Mouse (Mus musculus) MEL (cell line): ENCODE measurements around the gene Fam160b1. TPM values are rescaled to one million over a fixed set of nuclear protein-coding genes. Genes with fewer than 3 reads are reported as not detected.
A peak's percentile ranks its signal among the peaks of the same experiment; 100 is the strongest.

Experiments used
- DNase-seq: peaks from one replicate; pipeline ENCODE4 v3.0.0; 2011; ENCODE audit warnings: low read depth, low spot score
- H3K27ac ChIP-seq: 2 replicates; pipeline ENCODE4 v1.5.1; 2012; ENCODE audit warnings: low read depth, mild to moderate bottlenecking, control low read depth, low read length, moderate library complexity; ENCODE audit not compliant: control insufficient read depth
- H3K27me3 ChIP-seq, 2 experiments: fragments of 150-350 bp in 1 of 2; sonication (generic) in 1 of 2; 2 replicates each; pipeline ENCODE4 v1.6.1; 2012; ENCODE audit warnings: low read length in 2 of 2, mild to moderate bottlenecking in 2 of 2, improper control_type of control experiment in 1 of 2, moderate library complexity in 1 of 2; ENCODE audit not compliant: insufficient read depth in 2 of 2, control insufficient read depth in 1 of 2
- H3K36me3 ChIP-seq, 2 experiments: 2 replicates each; pipeline ENCODE4 v1.6.1; 2012 to 2014; ENCODE audit warnings: low read length in 2 of 2, improper control_type of control experiment in 1 of 2, inconsistent platforms in 1 of 2, mild to moderate bottlenecking in 1 of 2; ENCODE audit not compliant: insufficient read depth in 2 of 2, control insufficient read depth in 1 of 2
- H3K4me1 ChIP-seq, 2 experiments: fragments of 150-350 bp in 1 of 2; sonication (generic) in 1 of 2; 2 replicates each; pipeline ENCODE4 v1.6.1; 2012; ENCODE audit warnings: low read length in 2 of 2, improper control_type of control experiment in 1 of 2, mild to moderate bottlenecking in 1 of 2; ENCODE audit not compliant: insufficient read depth in 2 of 2, control insufficient read depth in 1 of 2
- H3K4me3 ChIP-seq, 2 experiments: fragments of 150-350 bp in 1 of 2; sonication (generic) in 1 of 2; 2 replicates each; pipeline ENCODE4 v1.5.1; 2012; ENCODE audit warnings: low read depth in 2 of 2, low read length in 2 of 2, mild to moderate bottlenecking in 2 of 2, moderate library complexity in 2 of 2, control low read depth in 1 of 2, improper control_type of control experiment in 1 of 2; ENCODE audit not compliant: control insufficient read depth in 1 of 2, insufficient read depth in 1 of 2
- H3K79me2 ChIP-seq: 2 replicates; pipeline ENCODE4 v1.6.1; 2012; ENCODE audit warnings: mild to moderate bottlenecking, low read length, moderate library complexity; ENCODE audit not compliant: control insufficient read depth, poor library complexity, insufficient read depth
- H3K9ac ChIP-seq: 2 replicates; pipeline ENCODE4 v1.6.1; 2012; ENCODE audit warnings: low read depth, mild to moderate bottlenecking, control low read depth, low read length, moderate library complexity; ENCODE audit not compliant: control insufficient read depth, poor library complexity, severe bottlenecking
- H3K9me3 ChIP-seq: fragments of 150-350 bp; sonication (generic); replicated peaks from 2 replicates; pipeline ENCODE4 v1.6.1; 2012; ENCODE audit warnings: mild to moderate bottlenecking, low read length, improper control_type of control experiment, moderate library complexity; ENCODE audit not compliant: insufficient read depth
- CHD1 ChIP-seq: IDR thresholded peaks from 2 replicates; pipeline ENCODE4 v1.6.1; 2012; ENCODE audit warnings: low read depth, mild to moderate bottlenecking, inconsistent platforms, low read length, improper control_type of control experiment
- E2F4 ChIP-seq: IDR thresholded peaks from 2 replicates; pipeline ENCODE4 v1.6.1; 2011; ENCODE audit warnings: low read depth, low read length, improper control_type of control experiment, borderline replicate concordance
- EP300 ChIP-seq, 2 experiments: IDR thresholded peaks; 2 replicates each; pipeline ENCODE4 v1.6.1; 2011; ENCODE audit warnings: improper control_type of control experiment in 2 of 2, low read length in 2 of 2, low read depth in 1 of 2, mild to moderate bottlenecking in 1 of 2
- ETS1 ChIP-seq: IDR thresholded peaks from 2 replicates; pipeline ENCODE4 v1.6.1; 2012; ENCODE audit warnings: low read depth, mild to moderate bottlenecking, inconsistent platforms, low read length, improper control_type of control experiment, moderate library complexity
- GABPA ChIP-seq: IDR thresholded peaks from 2 replicates; pipeline ENCODE4 v1.6.1; 2012; ENCODE audit warnings: low read depth, mild to moderate bottlenecking, inconsistent platforms, low read length, improper control_type of control experiment, moderate library complexity
- HCFC1 ChIP-seq: IDR thresholded peaks from 2 replicates; pipeline ENCODE4 v1.6.1; 2012; ENCODE audit warnings: low read depth, mild to moderate bottlenecking, inconsistent platforms, low read length, improper control_type of control experiment, moderate library complexity
- KAT2A ChIP-seq: conservative IDR thresholded peaks from 2 replicates; pipeline ENCODE4 v1.6.1; 2012; ENCODE audit warnings: low read depth, low read length, improper control_type of control experiment, inconsistent platforms
- MAFK ChIP-seq: IDR thresholded peaks from 2 replicates; pipeline ENCODE4 v1.6.1; 2011; ENCODE audit warnings: low read depth, mild to moderate bottlenecking, low read length, improper control_type of control experiment, borderline replicate concordance
- MAX ChIP-seq: IDR thresholded peaks from 2 replicates; pipeline ENCODE4 v1.6.1; 2011; ENCODE audit warnings: low read length, improper control_type of control experiment
- MAZ ChIP-seq: IDR thresholded peaks from 2 replicates; pipeline ENCODE4 v1.6.1; 2012; ENCODE audit warnings: low read depth, mild to moderate bottlenecking, inconsistent platforms, low read length, improper control_type of control experiment
- MXI1 ChIP-seq: IDR thresholded peaks from 2 replicates; pipeline ENCODE4 v1.6.1; 2011; ENCODE audit warnings: mild to moderate bottlenecking, low read depth, low read length, improper control_type of control experiment
- MYC ChIP-seq: IDR thresholded peaks from 2 replicates; pipeline ENCODE4 v1.6.1; 2011; ENCODE audit warnings: low read depth, mild to moderate bottlenecking, low read length, improper control_type of control experiment, moderate library complexity
- POLR2AphosphoS2 ChIP-seq: IDR thresholded peaks from 2 replicates; pipeline ENCODE4 v1.6.1; 2011; ENCODE audit warnings: low read length, improper control_type of control experiment
- POLR2AphosphoS5 ChIP-seq: IDR thresholded peaks from 2 replicates; pipeline ENCODE4 v1.6.1; 2012; ENCODE audit warnings: low read depth, borderline replicate concordance, mild to moderate bottlenecking, inconsistent platforms, low read length, moderate library complexity, mixed read lengths
- SIN3A ChIP-seq: IDR thresholded peaks from 2 replicates; pipeline ENCODE4 v1.6.1; 2012; ENCODE audit warnings: low read length, improper control_type of control experiment, inconsistent platforms
- TAL1 ChIP-seq: IDR thresholded peaks from 2 replicates; pipeline ENCODE4 v1.6.1; 2012; ENCODE audit warnings: mild to moderate bottlenecking, inconsistent platforms, low read length, moderate library complexity, mixed read lengths
- TBP ChIP-seq: IDR thresholded peaks from 2 replicates; pipeline ENCODE4 v1.8.0; 2011; ENCODE audit warnings: low read depth, low read length, improper control_type of control experiment
- USF1 ChIP-seq: IDR thresholded peaks from 2 replicates; pipeline ENCODE4 v1.6.1; 2014; ENCODE audit warnings: low read depth, mild to moderate bottlenecking, inconsistent platforms, low read length, improper control_type of control experiment, moderate library complexity
- USF2 ChIP-seq, 2 experiments: IDR thresholded peaks; 2 replicates each; pipeline ENCODE4 v1.6.1; 2011 to 2012; ENCODE audit warnings: improper control_type of control experiment in 2 of 2, low read length in 2 of 2, borderline replicate concordance in 1 of 2, inconsistent platforms in 1 of 2, low read depth in 1 of 2, mild to moderate bottlenecking in 1 of 2; ENCODE audit not compliant: insufficient read depth in 1 of 2
- ZC3H11A ChIP-seq: IDR thresholded peaks from 2 replicates; pipeline ENCODE4 v1.6.1; 2012; ENCODE audit warnings: low read depth, mild to moderate bottlenecking, inconsistent platforms, low read length, improper control_type of control experiment
- ZKSCAN1 ChIP-seq: IDR thresholded peaks from 2 replicates; pipeline ENCODE4 v1.6.1; 2012; ENCODE audit warnings: low read depth, mild to moderate bottlenecking, inconsistent platforms, low read length, improper control_type of control experiment, moderate library complexity
- polyA plus RNA-seq, 2 experiments: library from polyadenylated mRNA; stranded (reverse) in 1 of 2; unstranded in 1 of 2; fragments of >175 nt in 1 of 2; fragments of >200 nt in 1 of 2; gene quantifications; 2 replicates each; pipeline versions ENCODE4 v1.2.1 to v1.2.4; 2012; ENCODE audit warnings: low replicate concordance in 2 of 2, low read depth in 1 of 2; ENCODE audit not compliant: insufficient read length in 2 of 2, insufficient read depth in 1 of 2, missing spikeins in 1 of 2
- total RNA-seq: library from RNA; depleted of rRNA; stranded (reverse); fragments of 300-350 nt; gene quantifications from 2 replicates; pipeline ENCODE4 v1.2.3, GENCODE M21; 2012

Gene Fam160b1
- total and polyA plus RNA-seq, 3 experiments = 8.6 to 28.3 (median 19.0) TPM

GRCm38 (mm10) chr19:57361131-57361938 is 855 bp downstream of the Fam160b1 start (continued):
- TF ChIP-seq MAZ (no peak), SIN3A (peak; percentile 81; the same call in 1 of the 2 replicates), GABPA (no peak), MAFK (no peak)
- TF ChIP-seq, all 39 proteins: peak for 10

GRCm38 (mm10) chr19:57361939-57362307 is 1.4 kb downstream of the Fam160b1 start:
- H3K79me2 ChIP-seq = peaks cover 85% of the 10 kb centered on the region
- H3K27ac ChIP-seq = peak overlapping the region; percentile 65
- TF ChIP-seq CHD1 (peak; percentile 60; the same call in 1 of the 2 replicates), MXI1 (peak; percentile 69), SIN3A (peak; percentile 69), MYC (peak; percentile 57; the same call in 1 of the 2 replicates), HCFC1 (no peak)
- peak; percentile 70 for DNase-seq
- H3K4me1 ChIP-seq = peaks cover 19 to 32% of the 10 kb centered on the region in 2 experiments
- H3K9me3 ChIP-seq = no peaks in the 10 kb centered on the region
- no peaks in the 10 kb centered on the region for H3K27me3 ChIP-seq
- H3K4me3 ChIP-seq = peak overlapping the region; percentile 67 to 72
- peak overlapping the region; percentile 92 for H3K9ac ChIP-seq
- H3K36me3 ChIP-seq = peaks cover 0 to 44% of the 10 kb centered on the region in 2 experiments; a peak in 2 of 4 replicates

- Histone ChIP-seq H3K9me3 (no peaks in the 10 kb centered on the region), H3K4me3 (peak overlapping the region in 1 of 2 experiments; percentile 67; a peak in 3 of 4 replicates), H3K36me3 (peaks cover 0 to 41% of the 10 kb centered on the region in 2 experiments; a peak in 2 of 4 replicates), H3K27me3 (no peaks in the 10 kb centered on the region), H3K4me1 (peaks cover 19 to 33% of the 10 kb centered on the region in 2 experiments), H3K9ac (peak overlapping the region; percentile 37), H3K27ac (no peak overlapping the region), H3K79me2 (peaks cover 85% of the 10 kb centered on the region)
- DNase-seq = peak; percentile 54
- TF ChIP-seq MXI1 = no peak
- peak; percentile 32; the same call in 1 of the 2 replicates for TF ChIP-seq MAX
Measured at GRCm38 (mm10) chr19:57362586-57362985, 2.1 kb downstream of the Fam160b1 start.

GRCm38 (mm10) chr19:57363076-57363475 is 2.6 kb downstream of the Fam160b1 start:
- H3K36me3 ChIP-seq = peaks cover 4 to 41% of the 10 kb centered on the region in 2 experiments
- no peaks in the 10 kb centered on the region for H3K27me3 ChIP-seq
- no peak overlapping the region for H3K27ac ChIP-seq
- peaks cover 21 to 31% of the 10 kb centered on the region in 2 experiments for H3K4me1 ChIP-seq
- 0 out of 4 replicates have a peak overlapping the region, but pooled peaks of 1 of the 2 experiments have one; percentile 3 for H3K4me3 ChIP-seq
- DNase-seq = no peak
- peaks cover 85% of the 10 kb centered on the region for H3K79me2 ChIP-seq
- H3K9me3 ChIP-seq = no peaks in the 10 kb centered on the region
- H3K9ac ChIP-seq = peak overlapping the region; percentile 37; the same call in 1 of the 2 replicates
- no peak for TF ChIP-seq ZC3H11A
- 0 out of 2 replicates have a peak, but pooled peaks have one; percentile 31 for TF ChIP-seq SIN3A
- no peak for TF ChIP-seq POLR2AphosphoS5
- no peak for TF ChIP-seq ZKSCAN1
- no peak for TF ChIP-seq ETS1
- no peak for TF ChIP-seq TAL1
- no peak for TF ChIP-seq EP300 (IDR thresholded peaks at IDR 0.05; ENCODE audit: low read depth in 1 of 2, low read length in 2 of 2)
- no peak for TF ChIP-seq USF2 (IDR thresholded peaks at IDR 0.05; ENCODE audit: borderline replicate concordance in 1 of 2, insufficient read depth in 1 of 2, low read depth in 1 of 2, low read length in 2 of 2)
- TF ChIP-seq E2F4 = no peak
- no peak for TF ChIP-seq MYC
- TF ChIP-seq KAT2A = no peak
- 0 out of 2 replicates have a peak, but pooled peaks have one; percentile 43 for TF ChIP-seq MAZ
- no peak for TF ChIP-seq USF1
- TF ChIP-seq TBP = no peak
- no peak for TF ChIP-seq POLR2AphosphoS2
